Mouse (Mus musculus) myocyte (in vitro differentiated cells): ENCODE measurements around the gene Elmo3. TPM values are rescaled to one million over a fixed set of nuclear protein-coding genes. Genes with fewer than 3 reads are reported as not detected.
A peak's percentile ranks its signal among the peaks of the same experiment; 100 is the strongest.

Source experiments
- H3K27me3 ChIP-seq: one replicate; pipeline ENCODE4 v1.6.1; 2011; ENCODE audit not compliant: control insufficient read depth, insufficient read depth, insufficient read length
- H3K36me3 ChIP-seq: one replicate; pipeline ENCODE4 v1.6.1; 2011; ENCODE audit not compliant: control insufficient read depth, insufficient read depth
- H3K4me2 ChIP-seq: one replicate; pipeline ENCODE4 v1.6.1; 2011; ENCODE audit warnings: low read depth, control low read depth
- H3K4me3 ChIP-seq: one replicate; pipeline ENCODE4 v1.5.1; 2011; ENCODE audit warnings: mild to moderate bottlenecking, control low read depth, moderate library complexity
- H3K79me2 ChIP-seq: one replicate; pipeline ENCODE4 v1.6.1; 2011; ENCODE audit not compliant: control insufficient read depth, insufficient read depth
- H3ac ChIP-seq: one replicate; pipeline ENCODE4 v1.6.1; 2011; ENCODE audit not compliant: control insufficient read depth, insufficient read length
- CEBPB ChIP-seq: IDR thresholded peaks from 2 replicates; pipeline ENCODE4 v1.6.1; 2011; ENCODE audit warnings: mild to moderate bottlenecking, moderate library complexity; ENCODE audit not compliant: poor library complexity, insufficient read depth, severe bottlenecking
- E2F4 ChIP-seq: IDR thresholded peaks from one replicate; pipeline ENCODE4 v1.6.1; 2011; ENCODE audit warnings: mild to moderate bottlenecking, control low read depth, moderate library complexity; ENCODE audit not compliant: insufficient read depth
- MAX ChIP-seq: IDR thresholded peaks from one replicate; pipeline ENCODE4 v1.6.1; 2011; ENCODE audit warnings: low read depth, mild to moderate bottlenecking, control low read depth
- MYOD1 ChIP-seq, 3 experiments: IDR thresholded peaks; one replicate each; pipeline ENCODE4 v1.6.1; 2011; ENCODE audit warnings: control low read depth in 2 of 3, low read depth in 2 of 3, mild to moderate bottlenecking in 2 of 3, moderate library complexity in 1 of 3; ENCODE audit not compliant: insufficient read length in 2 of 3, control insufficient read depth in 1 of 3
- MYOG ChIP-seq, 3 experiments: IDR thresholded peaks; one replicate each; pipeline ENCODE4 v1.6.1; 2011; ENCODE audit warnings: control low read depth in 2 of 3, low read depth in 2 of 3, mild to moderate bottlenecking in 2 of 3; ENCODE audit not compliant: insufficient read length in 2 of 3, control insufficient read depth in 1 of 3, insufficient read depth in 1 of 3
- POLR2A ChIP-seq: IDR thresholded peaks from one replicate; pipeline ENCODE4 v1.6.1; 2011; ENCODE audit warnings: low read depth, mild to moderate bottlenecking, control low read depth, moderate library complexity; ENCODE audit not compliant: insufficient read length
- POLR2AphosphoS2 ChIP-seq: IDR thresholded peaks from one replicate; pipeline ENCODE4 v1.6.1; 2011; ENCODE audit warnings: low read depth, control low read depth; ENCODE audit not compliant: insufficient read length
- REST ChIP-seq: IDR thresholded peaks from one replicate; pipeline ENCODE4 v1.6.1; 2011; ENCODE audit warnings: mild to moderate bottlenecking, control low read depth, moderate library complexity; ENCODE audit not compliant: insufficient read depth, insufficient read length
- SRF ChIP-seq: IDR thresholded peaks from one replicate; pipeline ENCODE4 v1.6.1; 2011; ENCODE audit warnings: low read depth; ENCODE audit not compliant: control insufficient read depth, insufficient read length
- TCF12 ChIP-seq: IDR thresholded peaks from one replicate; pipeline ENCODE4 v1.6.1; 2011; ENCODE audit warnings: mild to moderate bottlenecking, control low read depth; ENCODE audit not compliant: poor library complexity, insufficient read depth, severe bottlenecking
- TCF3 ChIP-seq: IDR thresholded peaks from one replicate; pipeline ENCODE4 v1.6.1; 2011; ENCODE audit warnings: low read depth, control low read depth; ENCODE audit not compliant: insufficient read length
- USF1 ChIP-seq: IDR thresholded peaks from one replicate; pipeline ENCODE4 v1.6.1; 2011; ENCODE audit warnings: low read depth, mild to moderate bottlenecking, control low read depth, moderate library complexity
- polyA plus RNA-seq: library from polyadenylated mRNA; unstranded; fragments of >200 nt; fragmentation: generic; extraction: Trizol; gene quantifications from one replicate; pipeline ENCODE4 v1.2.1, GENCODE M21; 2012; ENCODE audit warnings: missing spikeins

Gene Elmo3
- polyA plus RNA-seq, 1 experiment = 0.92 TPM

- Histone ChIP-seq H3ac (no peak overlapping the region), H3K4me3 (peak overlapping the region; percentile 94), H3K36me3 (no peaks in the 10 kb centered on the region), H3K79me2 (peaks cover 27% of the 10 kb centered on the region), H3K4me2 (peak overlapping the region; percentile 89), H3K27me3 (no peaks in the 10 kb centered on the region)
- no peak for TF ChIP-seq CEBPB
- no peak for TF ChIP-seq SRF
- TF ChIP-seq MYOG (IDR thresholded peaks at IDR 0.05; ENCODE audit: control insufficient read depth in 1 of 3, insufficient read depth in 1 of 3, insufficient read length in 2 of 3, low read depth in 2 of 3) = no peak
Observed at GRCm38 (mm10) chr8:105350186-105350585, 44.8 kb downstream of the Elmo3 start.

- TF ChIP-seq POLR2A (no peak), MAX (no peak), TCF12 (no peak)
- H3K79me2 ChIP-seq = peaks cover 9% of the 10 kb centered on the region
- H3K27me3 ChIP-seq = no peaks in the 10 kb centered on the region
Observed at GRCm38 (mm10) chr8:105353583-105354135, 48.3 kb downstream of the Elmo3 start.

GRCm38 (mm10) chr8:105354549-105354948 is 49.1 kb downstream of the Elmo3 start:
- no peaks in the 10 kb centered on the region for H3K27me3 ChIP-seq
- H3K36me3 ChIP-seq = no peaks in the 10 kb centered on the region
- H3ac ChIP-seq = no peak overlapping the region
- H3K4me2 ChIP-seq = no peak overlapping the region
- H3K79me2 ChIP-seq = peaks cover 5% of the 10 kb centered on the region
- no peak overlapping the region for H3K4me3 ChIP-seq
- TF ChIP-seq MYOG (IDR thresholded peaks at IDR 0.05; ENCODE audit: control insufficient read depth in 1 of 3, insufficient read depth in 1 of 3, insufficient read length in 2 of 3, low read depth in 2 of 3) (no peak), POLR2A (no peak), REST (no peak), TCF3 (no peak), SRF (no peak), E2F4 (no peak), MAX (no peak), USF1 (no peak), POLR2AphosphoS2 (no peak), TCF12 (no peak), CEBPB (no peak), MYOD1 (IDR thresholded peaks at IDR 0.05; ENCODE audit: control insufficient read depth in 1 of 3, insufficient read length in 2 of 3, low read depth in 2 of 3) (no peak)

More at GRCm38 (mm10) chr8:105353583-105354135, 48.3 kb downstream of the Elmo3 start:
- no peak overlapping the region for H3ac ChIP-seq
- no peaks in the 10 kb centered on the region for H3K36me3 ChIP-seq
- no peak overlapping the region for H3K4me2 ChIP-seq
- no peak overlapping the region for H3K4me3 ChIP-seq

GRCm38 (mm10) chr8:105355179-105356024 is 50.0 kb downstream of the Elmo3 start:
- Histone ChIP-seq H3ac (no peak overlapping the region), H3K27me3 (no peaks in the 10 kb centered on the region), H3K36me3 (no peaks in the 10 kb centered on the region), H3K4me2 (no peak overlapping the region), H3K4me3 (no peak overlapping the region), H3K79me2 (peaks cover 5% of the 10 kb centered on the region)
- TF ChIP-seq MYOD1 (IDR thresholded peaks at IDR 0.05; ENCODE audit: control insufficient read depth in 1 of 3, insufficient read length in 2 of 3, low read depth in 2 of 3) = no peak

- TF ChIP-seq POLR2A (no peak), TCF12 (no peak), MYOD1 (IDR thresholded peaks at IDR 0.05; ENCODE audit: control insufficient read depth in 1 of 3, insufficient read length in 2 of 3, low read depth in 2 of 3) (no peak), REST (no peak), SRF (no peak), USF1 (no peak), E2F4 (no peak), POLR2AphosphoS2 (no peak), MYOG (IDR thresholded peaks at IDR 0.05; ENCODE audit: control insufficient read depth in 1 of 3, insufficient read depth in 1 of 3, insufficient read length in 2 of 3, low read depth in 2 of 3) (no peak), MAX (no peak)
- no peaks in the 10 kb centered on the region for H3K79me2 ChIP-seq
- H3ac ChIP-seq = no peak overlapping the region
- H3K4me2 ChIP-seq = no peak overlapping the region
- H3K4me3 ChIP-seq = no peak overlapping the region
- no peaks in the 10 kb centered on the region for H3K27me3 ChIP-seq
- no peaks in the 10 kb centered on the region for H3K36me3 ChIP-seq
Observed at GRCm38 (mm10) chr8:105356681-105357080, 51.3 kb downstream of the Elmo3 start.
